Mouse (Mus musculus) heart, embryonic 14.5 days (tissue): ENCODE data around the gene Ankdd1a. TPM values are rescaled to one million over a fixed set of nuclear protein-coding genes. Genes with fewer than 3 reads are reported as not detected.

Source experiments
- ATAC-seq: fragments of 200-750 bp; cut with Nextera tagmentation; 2 replicates; pipeline ENCODE4 v1.8.0; 2017; ENCODE audit warnings: low read depth, moderate TSS enrichment; ENCODE audit not compliant: insufficient number of reproducible peaks, insufficient read depth, low FRiP score
- H3K27ac ChIP-seq, 2 experiments: fragments of 200-500 bp in 1 of 2; fragments of 300-500 bp in 1 of 2; sonication (generic) in 1 of 2; replicated peaks in 1 of 2; 2 replicates each; pipeline ENCODE4 v1.5.1; 2012 to 2014; ENCODE audit warnings: low read depth in 2 of 2, low read length in 2 of 2, control low read depth in 1 of 2, mild to moderate bottlenecking in 1 of 2, mixed read lengths in 1 of 2; ENCODE audit not compliant: control insufficient read depth in 1 of 2, insufficient read depth in 1 of 2
- H3K27me3 ChIP-seq: fragments of 300-500 bp; sonication (generic); 2 replicates; pipeline ENCODE4 v1.6.1; 2014; ENCODE audit warnings: mild to moderate bottlenecking, low read length, control low read depth; ENCODE audit not compliant: control insufficient read depth, insufficient read depth
- H3K36me3 ChIP-seq: fragments of 300-500 bp; sonication (generic); 2 replicates; pipeline ENCODE4 v1.6.1; 2014; ENCODE audit warnings: mild to moderate bottlenecking, control low read depth, low read length, mixed read lengths; ENCODE audit not compliant: control insufficient read depth, insufficient read depth
- H3K4me1 ChIP-seq, 2 experiments: fragments of 200-500 bp in 1 of 2; fragments of 300-500 bp in 1 of 2; sonication (generic) in 1 of 2; 2 replicates each; pipeline ENCODE4 v1.6.1; 2012 to 2014; ENCODE audit warnings: low read length in 2 of 2, control low read depth in 1 of 2, mixed read lengths in 1 of 2; ENCODE audit not compliant: control insufficient read depth in 2 of 2, insufficient read depth in 2 of 2
- H3K4me2 ChIP-seq: fragments of 300-500 bp; sonication (generic); 2 replicates; pipeline ENCODE4 v1.6.1; 2014; ENCODE audit warnings: mild to moderate bottlenecking, low read length
- H3K4me3 ChIP-seq, 2 experiments: fragments of 200-500 bp in 1 of 2; fragments of 300-500 bp in 1 of 2; sonication (generic) in 1 of 2; 2 replicates each; pipeline ENCODE4 v1.5.1; 2012 to 2014; ENCODE audit warnings: low read length in 2 of 2, mild to moderate bottlenecking in 2 of 2, control low read depth in 1 of 2, low read depth in 1 of 2, moderate library complexity in 1 of 2; ENCODE audit not compliant: control insufficient read depth in 1 of 2, insufficient read depth in 1 of 2
- H3K9ac ChIP-seq: fragments of 300-500 bp; sonication (generic); 2 replicates; pipeline ENCODE4 v1.6.1; 2014; ENCODE audit warnings: mild to moderate bottlenecking, low read length
- H3K9me3 ChIP-seq: fragments of 300-500 bp; sonication (generic); 2 replicates; pipeline ENCODE4 v1.6.1; 2016; ENCODE audit warnings: low read length, control low read depth; ENCODE audit not compliant: control insufficient read depth
- WGBS: fragments of 180-500 bp; shearing (Covaris S2); extraction: QIAGEN DNeasy Blood & Tissue Kit; methylation state at CpG from one replicate; pipeline ENCODE4 v1.1.7; 2014; 5-methylcytosine and 5-hydroxymethylcytosine counted together
- polyA plus RNA-seq: library from polyadenylated mRNA; unstranded; fragments of >200 nt; fragmentation: Nextera tagmentation; extraction: Ambion mirVana; gene quantifications from 2 replicates; pipeline ENCODE4 v1.2.1, GENCODE M21; 2014

The Ankdd1a gene
- polyA plus RNA-seq, 1 experiment from 2014 or later, result not detected

DNA sequence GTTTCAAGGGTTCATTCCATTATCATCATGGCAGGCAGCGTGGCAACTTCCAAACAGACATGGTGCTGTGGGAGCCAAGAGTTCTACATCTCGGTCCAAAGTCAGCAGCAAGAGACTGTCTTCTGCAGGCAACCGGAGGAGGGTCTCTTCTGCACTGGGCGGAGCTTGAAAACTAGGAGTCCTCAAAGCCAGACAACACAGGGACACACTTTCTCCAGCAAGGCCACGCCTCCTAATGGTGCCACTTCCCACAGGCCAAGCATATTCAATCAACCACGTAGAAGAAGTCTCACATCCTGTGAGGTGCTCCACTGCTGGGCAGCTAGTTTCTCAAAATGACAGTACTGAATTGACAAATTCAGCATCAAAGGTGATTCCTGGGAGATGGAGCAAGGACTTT lies 72.0 kb downstream of the Ankdd1a start:
- no peak overlapping the region for H3K4me3 ChIP-seq
- no peaks in the 10 kb centered on the region for H3K27me3 ChIP-seq
- H3K4me2 ChIP-seq, result no peak overlapping the region
- no peaks in the 10 kb centered on the region for H3K9me3 ChIP-seq
- no peak for ATAC-seq
- no peak overlapping the region for H3K27ac ChIP-seq
- 84% methylated on average over 6 of the region's 6 CpGs for WGBS
- peaks cover 88% of the 10 kb centered on the region for H3K36me3 ChIP-seq
- H3K9ac ChIP-seq, result no peak overlapping the region
- no peaks in the 10 kb centered on the region for H3K4me1 ChIP-seq

- H3K27me3 ChIP-seq, result no peaks in the 10 kb centered on the region
- WGBS, result 88% methylated on average over 4 of the region's 4 CpGs
- H3K4me2 ChIP-seq, result no peak overlapping the region
- no peak overlapping the region for H3K9ac ChIP-seq
- H3K4me3 ChIP-seq, result no peak overlapping the region
- no peak overlapping the region for H3K27ac ChIP-seq
- no peaks in the 10 kb centered on the region for H3K4me1 ChIP-seq
- no peak for ATAC-seq
- H3K36me3 ChIP-seq, result peaks cover 84% of the 10 kb centered on the region
- H3K9me3 ChIP-seq, result no peaks in the 10 kb centered on the region
Measured at GRCm38 (mm10) chr9:65444692-65445091, 75.3 kb downstream of the Ankdd1a start.

Other genes starting within 250 kb of the Ankdd1a start
- 49.4 and 52.9 TPM in 2 replicates for gene Clpx, start 225.9 kb downstream of the Ankdd1a start, polyA plus RNA-seq
- 8.4 and 10.9 TPM in 2 replicates for gene Pdcd7, start 174.1 kb downstream of the Ankdd1a start, polyA plus RNA-seq
- not detected in 2 replicates for gene Ubap1l, start 159.2 kb downstream of the Ankdd1a start, polyA plus RNA-seq
- gene Kbtbd13, start 128.5 kb downstream of the Ankdd1a start, polyA plus RNA-seq, result 0.73 and 1.5 TPM in 2 replicates
- 5.5 and 6.1 TPM in 2 replicates for gene Rasl12, start 121.7 kb downstream of the Ankdd1a start, polyA plus RNA-seq
- gene Slc51b, start 97.2 kb downstream of the Ankdd1a start, polyA plus RNA-seq, result not detected in 2 replicates
- gene Mtfmt, start 84.4 kb downstream of the Ankdd1a start, polyA plus RNA-seq, result 14.3 and 15.8 TPM in 2 replicates
- gene Spg21, start 59.2 kb downstream of the Ankdd1a start, polyA plus RNA-seq, result 65.0 and 72.0 TPM in 2 replicates
- gene Plekho2, start 59.8 kb upstream of the Ankdd1a start, polyA plus RNA-seq, result 8.8 and 9.8 TPM in 2 replicates
- 8.7 and 9.2 TPM in 2 replicates for gene Pif1, start 67.0 kb upstream of the Ankdd1a start, polyA plus RNA-seq
- 125 TPM in 2 replicates for gene Rbpms2, start 109.5 kb upstream of the Ankdd1a start, polyA plus RNA-seq
- 210 and 223 TPM in 2 replicates for gene Oaz2, start 147.8 kb upstream of the Ankdd1a start, polyA plus RNA-seq